Comparison of ENCODE assay signal across 7 mouse cellular contexts in genomic region chr5:33819141-33819875, GRCm38 (mm10). TPM values are rescaled to one million over a fixed set of nuclear protein-coding genes. Genes with fewer than 3 reads are reported as not detected.
DNase-seq lines count a peak whose midpoint lies in the region; ATAC-seq and TF ChIP-seq lines count a peak whose summit lies in the region.

No protein-coding gene starts in this region.

- in situ Hi-C loops in ES-E14 (cut with MboI; ENCODE audit: low sequenced_read_pairs in 2 of 2, unreplicated experiment in 2 of 2): no loop called here

- peak overlapping the region; percentile 70 to 100 for H3K4me3 ChIP-seq in ES-E14 (ENCODE audit: insufficient read depth in 1 of 2, low read depth in 1 of 2, low read length in 2 of 2, poor library complexity in 1 of 2, severe bottlenecking in 1 of 2)
- H3K4me3 ChIP-seq in kidney, postnatal 0 days (replicated peaks; ENCODE audit: low read depth, low read length): peak overlapping the region; percentile 74
- peak overlapping the region; percentile 100 for H3K4me3 ChIP-seq in lung, embryonic 15.5 days

- no peak overlapping the region for H3K27ac ChIP-seq in ES-E14 (ENCODE audit: insufficient read depth, low read depth, low read length, poor library complexity, severe bottlenecking)
- peak overlapping the region; percentile 98 for H3K27ac ChIP-seq in kidney, postnatal 0 days
- H3K27ac ChIP-seq in lung, embryonic 15.5 days: peak overlapping the region; percentile 98

- peak overlapping the region; percentile 92 for H3K4me2 ChIP-seq in kidney, postnatal 0 days (ENCODE audit: low read length)
- peak overlapping the region; percentile 81 for H3K4me2 ChIP-seq in lung, embryonic 15.5 days

- no peaks in the 10 kb centered on the region for H3K9me3 ChIP-seq in ES-E14 (ENCODE audit: control insufficient read depth, insufficient read depth, low read depth, low read length)
- no peaks in the 10 kb centered on the region for H3K9me3 ChIP-seq in kidney, postnatal 0 days (replicated peaks; ENCODE audit: low read length)
- H3K9me3 ChIP-seq in lung, embryonic 15.5 days: no peaks in the 10 kb centered on the region

- DNase-seq in 416B (ENCODE audit: low read depth) (peak; percentile 92), ES-E14 (ENCODE audit: low read depth, low spot score) (no peak)
- peak; percentile 37 for DNase-seq in embryo, embryonic 11 days
- DNase-seq in heart, adult 18-20 months: peak; percentile 18 to 28
- DNase-seq in kidney, postnatal 0 days (ENCODE audit: low spot score): peak; percentile 33
- DNase-seq in right cerebral cortex, postnatal 36 days (ENCODE audit: low spot score in 2 of 2): peak; percentile 30 to 49

- H3K36me3 ChIP-seq in ES-E14 (ENCODE audit: control insufficient read depth, insufficient read depth, low read length, poor library complexity, severe bottlenecking): no peaks in the 10 kb centered on the region
- H3K36me3 ChIP-seq in kidney, postnatal 0 days (ENCODE audit: insufficient read depth, low read length): no peaks in the 10 kb centered on the region
- no peaks in the 10 kb centered on the region for H3K36me3 ChIP-seq in lung, embryonic 15.5 days

- WGBS in kidney, postnatal 0 days: 16% methylated on average over 9 of the region's 9 CpGs
- WGBS in lung, embryonic 15.5 days: 12% methylated on average over 9 of the region's 9 CpGs

- no peaks in the 10 kb centered on the region for H3K27me3 ChIP-seq in kidney, postnatal 0 days (ENCODE audit: insufficient read depth, low read length)
- H3K27me3 ChIP-seq in lung, embryonic 15.5 days: no peaks in the 10 kb centered on the region

- peak overlapping the region; percentile 74 for H3K9ac ChIP-seq in ES-E14 (ENCODE audit: insufficient read depth, low read depth, low read length, poor library complexity, severe bottlenecking)
- peak overlapping the region; percentile 89 for H3K9ac ChIP-seq in kidney, postnatal 0 days (ENCODE audit: low read depth, low read length)
- H3K9ac ChIP-seq in lung, embryonic 15.5 days: peak overlapping the region; percentile 100

- ATAC-seq in kidney, postnatal 0 days (replicated peaks; ENCODE audit: low FRiP score, low read depth): no peak
- ATAC-seq in lung, embryonic 15.5 days (ENCODE audit: borderline replicate concordance, extremely low read depth, low FRiP score, low TSS enrichment): peak; percentile 10; the same call in 1 of the 2 replicates

- TF ChIP-seq CTCF in kidney, postnatal 0 days (IDR thresholded peaks at IDR 0.05; ENCODE audit: low read depth): no peak

- peaks cover 2 to 12% of the 10 kb centered on the region in 2 experiments; a peak in 1 of 4 replicates for H3K4me1 ChIP-seq in ES-E14 (ENCODE audit: control insufficient read depth in 2 of 2, insufficient read depth in 2 of 2, low read length in 2 of 2, poor library complexity in 1 of 2)
- 0 out of 2 replicates have a peak, but pooled peaks cover 7% of the 10 kb centered on the region for H3K4me1 ChIP-seq in kidney, postnatal 0 days (replicated peaks; ENCODE audit: insufficient read depth, low read length)
- H3K4me1 ChIP-seq in lung, embryonic 15.5 days: peaks cover 38% of the 10 kb centered on the region

TF ChIP-seq in ES-E14, 5 proteins besides CTCF, POLR2A, EP300 and RAD21:
- peak; percentile 54; the same call in 1 of the 2 replicates for TF ChIP-seq ZNF384 (IDR thresholded peaks at IDR 0.05; ENCODE audit: low read depth, low read length)
- TF ChIP-seq HCFC1 (IDR thresholded peaks at IDR 0.05; ENCODE audit: borderline replicate concordance, insufficient read depth, low read length): no peak
TF ChIP-seq in ES-E14: peak in this region for 1.

RNA-seq across cellular contexts. Expression of gene Nsd2, which starts 1.2 kb away (rescaled TPM):
- total RNA-seq in ES-E14 (2012; rRNA removed): 31.3 and 39.2 TPM in 2 replicates
- 10 to 100 TPM; 22.2 to 22.8 TPM for total RNA-seq in heart, adult 18-20 months (2021)
- polyA plus RNA-seq in kidney, postnatal 0 days (2015; fragmentation: Nextera tagmentation; extraction: Ambion mirVana): 21.0 and 25.8 TPM in 2 replicates
- 51.0 and 55.5 TPM in 2 replicates for polyA plus RNA-seq in lung, embryonic 15.5 days (2015; fragmentation: Nextera tagmentation; extraction: Ambion mirVana)

RNA-seq across cellular contexts. Expression of gene Letm1, which starts 36.7 kb away (rescaled TPM):
- total RNA-seq in ES-E14 (2012; rRNA removed): 36.5 and 49.4 TPM in 2 replicates
- 100 to 1,000 TPM; 141 to 143 TPM for total RNA-seq in heart, adult 18-20 months (2021)
- 53.4 and 58.3 TPM in 2 replicates for polyA plus RNA-seq in kidney, postnatal 0 days (2015; fragmentation: Nextera tagmentation; extraction: Ambion mirVana)
- polyA plus RNA-seq in lung, embryonic 15.5 days (2015; fragmentation: Nextera tagmentation; extraction: Ambion mirVana): 46.4 and 47.1 TPM in 2 replicates
